ENCODE assay signal across 20 mouse cellular contexts in genomic region chr7:128526611-128527010, GRCm38 (mm10). TPM values are rescaled to one million over a fixed set of nuclear protein-coding genes. Genes with fewer than 3 reads are reported as not detected.
DNase-seq lines count a peak whose midpoint lies in the region; ATAC-seq and TF ChIP-seq lines count a peak whose summit lies in the region.
"Had no signal": no experiment of that assay in that cellular context is flagged by ENCODE, and none has a peak within 500 bp of the region (broad histone marks: within the 10 kb centered on the region; RNA-seq: fewer than 3 reads in every experiment).

No protein-coding gene starts in this region.

- H3K9me3 ChIP-seq in heart, embryonic 12.5 days (replicated peaks), result no peaks in the 10 kb centered on the region
- no peaks in the 10 kb centered on the region for H3K9me3 ChIP-seq in lung, embryonic 14.5 days (ENCODE audit: low read depth, low read length)
- no peaks in the 10 kb centered on the region for H3K9me3 ChIP-seq in heart, embryonic 16.5 days (replicated peaks; ENCODE audit: control insufficient read depth, low read length)
- H3K9me3 ChIP-seq: embryonic facial prominence, embryonic 13.5 days; midbrain, embryonic 10.5 days; neural tube, embryonic 12.5 days had no signal

- peaks cover 57% of the 10 kb centered on the region for H3K4me1 ChIP-seq in heart, embryonic 12.5 days (replicated peaks)
- H3K4me1 ChIP-seq in lung, embryonic 14.5 days (ENCODE audit: insufficient read depth), result peaks cover 30% of the 10 kb centered on the region
- H3K4me1 ChIP-seq in heart, embryonic 16.5 days (ENCODE audit: control insufficient read depth, insufficient read depth, low read length), result peaks cover 54% of the 10 kb centered on the region

- H3K27me3 ChIP-seq in heart, embryonic 12.5 days (replicated peaks), result no peaks in the 10 kb centered on the region
- no peaks in the 10 kb centered on the region for H3K27me3 ChIP-seq in lung, embryonic 14.5 days (ENCODE audit: insufficient read depth, low read length)
- H3K27me3 ChIP-seq in heart, embryonic 16.5 days (ENCODE audit: control insufficient read depth, insufficient read depth, low read length), result no peaks in the 10 kb centered on the region
- H3K27me3 ChIP-seq: embryonic facial prominence, embryonic 13.5 days had no signal

- H3K9ac ChIP-seq in heart, embryonic 12.5 days, result no peak overlapping the region
- no peak overlapping the region for H3K9ac ChIP-seq in lung, embryonic 14.5 days
- peak overlapping the region; percentile 48; the same call in 1 of the 2 replicates for H3K9ac ChIP-seq in heart, embryonic 16.5 days (ENCODE audit: low read length)
- H3K9ac ChIP-seq: embryonic facial prominence, embryonic 13.5 days; neural tube, embryonic 12.5 days had no signal

- peak overlapping the region; percentile 28; the same call in 1 of the 2 replicates for H3K4me2 ChIP-seq in heart, embryonic 12.5 days
- H3K4me2 ChIP-seq in lung, embryonic 14.5 days, result no peak overlapping the region
- H3K4me2 ChIP-seq in heart, embryonic 16.5 days (ENCODE audit: low read depth, low read length), result peak overlapping the region; percentile 44
- H3K4me2 ChIP-seq: embryonic facial prominence, embryonic 13.5 days; neural tube, embryonic 12.5 days had no signal

- 0 out of 2 replicates have a peak, but pooled peaks cover 2% of the 10 kb centered on the region for H3K36me3 ChIP-seq in heart, embryonic 12.5 days
- no peaks in the 10 kb centered on the region for H3K36me3 ChIP-seq in lung, embryonic 14.5 days (ENCODE audit: insufficient read depth)
- H3K36me3 ChIP-seq in heart, embryonic 16.5 days (ENCODE audit: control insufficient read depth, insufficient read depth), result no peaks in the 10 kb centered on the region
- H3K36me3 ChIP-seq: embryonic facial prominence, embryonic 13.5 days; midbrain, embryonic 10.5 days; neural tube, embryonic 12.5 days had no signal

- no peak overlapping the region for H3K27ac ChIP-seq in heart, embryonic 12.5 days (ENCODE audit: poor library complexity, severe bottlenecking)
- no peak overlapping the region for H3K27ac ChIP-seq in lung, embryonic 14.5 days (ENCODE audit: low read depth)
- peak overlapping the region; percentile 53; the same call in 1 of the 2 replicates for H3K27ac ChIP-seq in heart, embryonic 16.5 days (ENCODE audit: low read length)
- H3K27ac ChIP-seq: embryonic facial prominence, embryonic 13.5 days; hindbrain, postnatal 0 days; left cerebral cortex, adult 2 months; midbrain, embryonic 10.5 days; neural tube, embryonic 12.5 days; stomach, postnatal 0 days had no signal

- TF ChIP-seq CTCF in lung, embryonic 14.5 days (IDR thresholded peaks at IDR 0.05; ENCODE audit: low read depth), result no peak

- no peak for DNase-seq in heart, adult 8-10 months (ENCODE audit: low spot score)
- peak; percentile 54 for DNase-seq in lung, embryonic 14.5 days
- DNase-seq in lung, postnatal 14 days, result no peak
- DNase-seq in MN1 (ENCODE audit: low spot score), result peak; percentile 27
- DNase-seq: adrenal gland, adult 2 months; cerebellum, adult 2 months; gastrocnemius, postnatal 10 days; kidney, adult 11 months; kidney, postnatal 10 days; thymus, postnatal 14 days had no signal

- 53% methylated on average over 6 of the region's 6 CpGs for WGBS in heart, embryonic 12.5 days
- 57% methylated on average over 6 of the region's 6 CpGs for WGBS in lung, embryonic 14.5 days
- WGBS in heart, embryonic 16.5 days, result 41% methylated on average over 6 of the region's 6 CpGs

- ATAC-seq in heart, embryonic 12.5 days (ENCODE audit: insufficient number of reproducible peaks, low FRiP score), result no peak
- ATAC-seq in lung, embryonic 14.5 days (ENCODE audit: insufficient read depth), result no peak
- ATAC-seq in heart, embryonic 16.5 days (replicated peaks; ENCODE audit: extremely low read depth, insufficient read depth, low FRiP score), result no peak
- ATAC-seq in megakaryocyte progenitor cell, adult 5-6 weeks (replicated peaks; ENCODE audit: poor library complexity), result no peak
- ATAC-seq: CD4-positive, CD25-positive, alpha-beta regulatory T cell, adult 4 months; hindbrain, postnatal 0 days had no signal

- no peak overlapping the region for H3K4me3 ChIP-seq in heart, embryonic 12.5 days
- no peak overlapping the region for H3K4me3 ChIP-seq in lung, embryonic 14.5 days (ENCODE audit: low read depth, low read length)
- H3K4me3 ChIP-seq in heart, embryonic 16.5 days (ENCODE audit: low read length), result 0 out of 2 replicates have a peak overlapping the region, but pooled peaks have one; percentile 6
- H3K4me3 ChIP-seq: embryonic facial prominence, embryonic 13.5 days; left cerebral cortex, adult 2 months; midbrain, embryonic 10.5 days; neural tube, embryonic 12.5 days had no signal

RNA-seq across cellular contexts. Expression of gene Bag3, which starts 3.2 kb away (rescaled TPM):
- polyA plus RNA-seq in heart, embryonic 12.5 days (2016; fragmentation: Nextera tagmentation; extraction: Ambion mirVana), result 21.3 and 22.0 TPM in 2 replicates
- total RNA-seq in heart, adult 8-10 months (2022), result 100 to 1,000 TPM; 281 to 370 (median 342) TPM
- polyA plus RNA-seq in lung, embryonic 14.5 days (2014; fragmentation: Nextera tagmentation; extraction: Ambion mirVana), result 20.9 and 22.7 TPM in 2 replicates
- 22.7 and 25.9 TPM in 2 replicates for polyA plus RNA-seq in heart, embryonic 16.5 days (2015; fragmentation: Nextera tagmentation; extraction: Ambion mirVana)
- total RNA-seq in megakaryocyte progenitor cell, adult 5-6 weeks (2015), result 6.8 and 8.5 TPM in 2 replicates
- 6.2 and 6.4 TPM in 2 replicates for total RNA-seq in megakaryocyte progenitor cell, adult 5-6 weeks (2017)

Comparison
In these comparisons a context has a peak if more than half of its experiments do, and no peak if none do; other contexts are left out.
1. DNase-seq: peak in lung, embryonic 14.5 days (single experiment) and MN1 (single experiment); none in heart, adult 8-10 months (single experiment) and lung, postnatal 14 days (single experiment).